In genomic region chr14:55105836-55106809, GRCm38 (mm10) we compare ENCODE assay signal across 8 mouse cellular contexts. TPM values are rescaled to one million over a fixed set of nuclear protein-coding genes. Genes with fewer than 3 reads are reported as not detected.
A peak's percentile ranks its signal among the peaks of the same experiment; 100 is the strongest.
DNase-seq lines count a peak whose midpoint lies in the region; ATAC-seq and TF ChIP-seq lines count a peak whose summit lies in the region.

Gene Ap1g2, minus strand, starts transcription at chr14:55106593.

- H3K4me3 ChIP-seq in ES-E14 (ENCODE audit: insufficient read depth in 1 of 2, low read depth in 1 of 2, low read length in 2 of 2, poor library complexity in 1 of 2, severe bottlenecking in 1 of 2) = peak within 1 kb of the TSS; percentile 68 to 72
- H3K4me3 ChIP-seq in forebrain, embryonic 16.5 days (replicated peaks; ENCODE audit: low read length) = peak within 1 kb of the TSS; percentile 46
- peak within 1 kb of the TSS; percentile 64 for H3K4me3 ChIP-seq in lung, embryonic 16.5 days (ENCODE audit: low read length)

- H3K9ac ChIP-seq in ES-E14 (ENCODE audit: insufficient read depth, low read depth, low read length, poor library complexity, severe bottlenecking) = peak within 1 kb of the TSS; percentile 72
- H3K9ac ChIP-seq in forebrain, embryonic 16.5 days (replicated peaks; ENCODE audit: low read depth, low read length) = peak within 1 kb of the TSS; percentile 53
- H3K9ac ChIP-seq in lung, embryonic 16.5 days (ENCODE audit: low read length) = peak within 1 kb of the TSS; percentile 77

- WGBS in forebrain, embryonic 16.5 days = under 1% methylated on average over 39 of the region's 39 CpGs
- WGBS in lung, embryonic 16.5 days = under 1% methylated on average over 39 of the region's 39 CpGs

- DNase-seq in ES-E14 (ENCODE audit: low read depth, low spot score) = peak; percentile 88
- peak; percentile 86 for DNase-seq in cerebellum, adult 11 months
- DNase-seq in heart, postnatal 36 days = peak; percentile 81 to 88
- peak; percentile 86 to 91 for DNase-seq in layer of hippocampus, adult 8-10 months (ENCODE audit: low spot score in 2 of 2)
- peak; percentile 81 for DNase-seq in ovary, adult 18-20 months (ENCODE audit: low spot score)
- peak; percentile 77 to 79 for DNase-seq in thymus, postnatal 10 days (ENCODE audit: low spot score in 2 of 2)

- peak within 1 kb of the TSS; percentile 78 for H3K4me2 ChIP-seq in forebrain, embryonic 16.5 days (ENCODE audit: low read length)
- peak within 1 kb of the TSS; percentile 98 for H3K4me2 ChIP-seq in lung, embryonic 16.5 days (ENCODE audit: low read depth, low read length)

- in situ Hi-C loops in ES-E14 (cut with MboI; ENCODE audit: low sequenced_read_pairs in 2 of 2, unreplicated experiment in 2 of 2) = no loop called here

- intact Hi-C loops in heart, postnatal 36 days (cut with DNase I) = no loop called here

- H3K27ac ChIP-seq in ES-E14 (ENCODE audit: insufficient read depth, low read depth, low read length, poor library complexity, severe bottlenecking) = peak within 1 kb of the TSS; percentile 29; the same call in 1 of the 2 replicates
- peak within 1 kb of the TSS; percentile 84 for H3K27ac ChIP-seq in forebrain, embryonic 16.5 days (ENCODE audit: low read length)
- peak within 1 kb of the TSS; percentile 78 for H3K27ac ChIP-seq in lung, embryonic 16.5 days (ENCODE audit: low read length)

- no peaks in the 10 kb centered on the region for H3K9me3 ChIP-seq in ES-E14 (ENCODE audit: control insufficient read depth, insufficient read depth, low read depth, low read length)
- H3K9me3 ChIP-seq in forebrain, embryonic 16.5 days (ENCODE audit: control insufficient read depth, low read length) = no peaks in the 10 kb centered on the region
- no peaks in the 10 kb centered on the region for H3K9me3 ChIP-seq in lung, embryonic 16.5 days (ENCODE audit: control insufficient read depth, low read length)

- peaks cover 0 to 21% of the 10 kb centered on the region in 2 experiments; a peak in 1 of 4 replicates for H3K4me1 ChIP-seq in ES-E14 (ENCODE audit: control insufficient read depth in 2 of 2, insufficient read depth in 2 of 2, low read length in 2 of 2, poor library complexity in 1 of 2)
- peaks cover 57% of the 10 kb centered on the region for H3K4me1 ChIP-seq in forebrain, embryonic 16.5 days (replicated peaks; ENCODE audit: control insufficient read depth, insufficient read depth, low read length)
- H3K4me1 ChIP-seq in lung, embryonic 16.5 days (replicated peaks; ENCODE audit: control insufficient read depth, insufficient read depth, low read length) = peaks cover 8% of the 10 kb centered on the region

- peak; percentile 63 for ATAC-seq in forebrain, embryonic 16.5 days
- ATAC-seq in lung, embryonic 16.5 days (ENCODE audit: low read depth) = peak; percentile 84

- H3K27me3 ChIP-seq in forebrain, embryonic 16.5 days (replicated peaks; ENCODE audit: control insufficient read depth, insufficient read depth, low read length) = no peaks in the 10 kb centered on the region
- H3K27me3 ChIP-seq in lung, embryonic 16.5 days (ENCODE audit: control insufficient read depth, insufficient read depth, low read depth, low read length) = peaks cover 18% of the 10 kb centered on the region

- peaks cover 6% of the 10 kb centered on the region; the same call in 1 of the 2 replicates for H3K36me3 ChIP-seq in ES-E14 (ENCODE audit: control insufficient read depth, insufficient read depth, low read length, poor library complexity, severe bottlenecking)
- H3K36me3 ChIP-seq in forebrain, embryonic 16.5 days (ENCODE audit: control insufficient read depth, insufficient read depth) = no peaks in the 10 kb centered on the region
- H3K36me3 ChIP-seq in lung, embryonic 16.5 days (ENCODE audit: control insufficient read depth, insufficient read depth, low read length) = no peaks in the 10 kb centered on the region

TF ChIP-seq in ES-E14, 5 proteins besides CTCF, POLR2A, EP300 and RAD21:
- TF ChIP-seq HCFC1 (IDR thresholded peaks at IDR 0.05; ENCODE audit: borderline replicate concordance, insufficient read depth, low read length) = no peak
- TF ChIP-seq MAFK (IDR thresholded peaks at IDR 0.05; ENCODE audit: insufficient read depth, low read depth, low read length) = no peak
- TF ChIP-seq CHD2 (IDR thresholded peaks at IDR 0.05; ENCODE audit: low read depth, low read length) = no peak
- TF ChIP-seq ZC3H11A (IDR thresholded peaks at IDR 0.05; ENCODE audit: borderline replicate concordance, low read depth, low read length) = no peak
- TF ChIP-seq ZNF384 (IDR thresholded peaks at IDR 0.05; ENCODE audit: low read depth, low read length) = no peak

RNA-seq across cellular contexts. Expression of gene Ap1g2, which starts in this region (rescaled TPM):
- total RNA-seq in ES-E14 (2012; rRNA removed) = 5.9 and 14.1 TPM in 2 replicates
- 13.3 and 16.5 TPM in 2 replicates for polyA plus RNA-seq in forebrain, embryonic 16.5 days (2015; fragmentation: Nextera tagmentation; extraction: Ambion mirVana)
- 1 to 10 TPM; 3.9 to 6.2 TPM for total RNA-seq in heart, postnatal 36 days (2021)
- 10 to 100 TPM; 10.8 to 20.7 (median 14.8) TPM for total RNA-seq in layer of hippocampus, adult 8-10 months (2022)
- 19.7 and 23.2 TPM in 2 replicates for polyA plus RNA-seq in lung, embryonic 16.5 days (2015; fragmentation: Nextera tagmentation; extraction: Ambion mirVana)

Comparison
In these comparisons a context has a peak if more than half of its experiments do, and no peak if none do; other contexts are left out.
1. Peak in every context shown above with its lines: DNase-seq, ATAC-seq, H3K4me3 ChIP-seq and H3K27ac ChIP-seq.
2. H3K27ac ChIP-seq: peak in every context shown above with its lines; median percentile 84 in forebrain, embryonic 16.5 days; 78 in lung, embryonic 16.5 days; 29 in ES-E14.